Mouse (Mus musculus): Measurements from ENCODE around the gene Lats2.

Lats2 gene

DNA sequence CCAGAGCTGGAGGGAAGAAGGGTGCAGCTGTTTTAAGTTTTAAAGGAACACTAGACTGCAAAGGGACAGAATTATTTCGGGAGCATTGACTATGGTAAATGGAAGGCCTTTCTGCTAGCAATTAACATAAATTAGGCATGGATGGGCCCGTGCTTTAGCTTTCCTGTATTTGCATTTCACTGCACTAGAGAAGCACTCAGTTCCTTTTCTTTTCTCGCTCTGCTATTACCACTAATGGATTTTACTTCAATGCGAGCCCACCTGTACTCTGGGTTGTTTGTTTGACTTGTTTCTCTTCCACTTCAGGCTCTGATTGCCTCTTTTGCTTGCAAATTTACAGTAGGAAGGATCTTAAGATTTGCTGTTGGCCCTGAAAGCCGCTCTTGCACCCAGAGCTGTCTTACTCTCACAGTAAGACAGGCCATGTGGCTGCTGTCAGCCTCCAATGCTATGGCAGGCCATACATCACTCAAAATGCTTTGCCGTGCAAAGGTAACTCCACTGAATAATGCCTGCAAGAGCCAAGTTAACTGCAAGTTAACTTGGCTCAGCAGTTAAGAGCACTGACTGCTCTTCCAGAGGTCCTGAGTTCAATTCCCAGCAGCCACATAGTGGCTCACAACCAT, 25.4 kb downstream of the Lats2 start:
- WGBS, result 76% methylated on average over 6 of the region's 6 CpGs

DNA sequence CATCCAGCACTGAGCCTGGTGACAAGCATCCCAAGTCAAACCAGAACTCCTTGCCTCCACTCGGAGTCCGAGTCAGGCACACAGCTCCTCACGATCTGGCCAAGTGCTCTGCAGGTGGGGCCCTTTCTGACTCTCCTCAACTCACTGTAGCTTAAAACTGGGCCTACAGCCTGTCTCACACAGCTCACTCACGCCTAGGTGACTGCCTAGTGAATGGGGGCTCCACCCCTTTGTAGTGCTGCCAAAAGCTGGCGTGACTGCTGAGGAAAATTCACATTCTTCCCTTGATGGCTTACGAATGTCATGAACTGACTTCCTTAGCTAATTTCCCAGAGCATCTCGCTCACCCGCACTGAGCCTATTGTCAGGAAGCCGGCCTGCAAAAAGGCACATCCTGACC, 27.7 kb downstream of the Lats2 start:
- WGBS, result 69% methylated on average over 9 of the region's 9 CpGs

DNA sequence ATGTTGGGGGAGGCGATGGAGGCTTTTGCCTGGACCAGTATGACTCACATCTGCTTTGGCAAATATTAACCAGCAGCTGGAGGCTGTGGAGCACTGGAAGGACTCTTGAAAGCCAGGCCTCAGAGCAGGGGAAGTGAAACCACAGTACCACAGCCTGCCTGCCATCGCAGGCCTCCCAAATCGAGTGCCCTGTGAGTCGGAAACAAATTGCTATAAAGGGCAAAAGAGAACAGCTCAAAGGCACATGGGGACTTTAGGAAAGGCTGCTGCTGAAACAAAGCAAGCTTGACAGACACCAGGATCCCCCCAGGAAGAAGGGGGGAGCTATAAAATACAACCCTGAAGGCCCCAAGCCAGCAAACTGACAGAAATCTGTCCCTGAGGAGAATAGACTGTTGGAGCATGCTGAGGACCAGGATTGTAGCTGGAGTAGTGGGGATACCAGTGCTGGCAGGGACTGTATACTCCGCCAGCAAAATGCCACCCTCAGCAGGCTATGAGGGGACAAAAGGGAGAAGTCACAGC, 28.2 kb downstream of the Lats2 start:
- WGBS, result 62% methylated on average over 5 of the region's 5 CpGs

DNA sequence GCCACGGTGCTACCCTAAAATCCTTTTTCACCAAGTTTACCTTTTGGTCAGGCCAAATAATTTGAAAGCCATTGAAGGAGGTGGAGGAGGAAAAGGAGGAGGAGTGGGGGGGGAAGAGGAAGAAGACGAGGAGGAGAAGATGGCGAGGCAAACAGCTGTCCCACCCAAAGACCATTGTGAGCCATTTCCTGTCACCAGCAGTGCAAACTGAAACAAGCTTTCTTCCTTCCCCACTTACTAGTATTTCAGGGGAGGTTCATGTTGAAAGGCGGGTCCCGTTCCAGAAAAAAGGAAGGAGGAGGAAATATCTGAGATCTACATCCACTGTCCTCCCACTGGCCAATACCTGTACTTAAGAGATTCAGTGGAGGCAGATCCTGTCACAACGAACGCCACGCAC, 28.8 kb downstream of the Lats2 start:
- WGBS, result 74% methylated on average over 8 of the region's 8 CpGs

DNA sequence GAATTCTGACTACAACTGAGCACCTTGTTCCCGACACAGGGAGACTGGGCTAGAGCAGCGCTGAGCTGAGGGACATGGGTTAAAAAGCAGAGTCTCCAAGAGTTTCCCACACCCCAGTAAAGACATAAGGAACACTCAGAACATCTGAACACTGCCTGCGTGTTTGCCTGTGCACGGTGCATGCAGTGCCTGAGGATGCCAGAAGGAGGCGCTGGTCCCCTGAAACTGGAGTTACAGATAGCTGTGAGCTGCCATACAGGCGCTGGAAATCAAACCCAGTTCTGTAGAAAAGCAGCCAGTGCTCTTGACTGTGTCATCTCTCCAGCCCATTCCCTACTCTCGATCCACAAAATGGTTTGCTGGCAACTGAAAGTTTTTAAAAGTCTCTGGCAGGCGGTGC, 32.0 kb downstream of the Lats2 start:
- WGBS, result 86% methylated on average over 8 of the region's 8 CpGs

DNA sequence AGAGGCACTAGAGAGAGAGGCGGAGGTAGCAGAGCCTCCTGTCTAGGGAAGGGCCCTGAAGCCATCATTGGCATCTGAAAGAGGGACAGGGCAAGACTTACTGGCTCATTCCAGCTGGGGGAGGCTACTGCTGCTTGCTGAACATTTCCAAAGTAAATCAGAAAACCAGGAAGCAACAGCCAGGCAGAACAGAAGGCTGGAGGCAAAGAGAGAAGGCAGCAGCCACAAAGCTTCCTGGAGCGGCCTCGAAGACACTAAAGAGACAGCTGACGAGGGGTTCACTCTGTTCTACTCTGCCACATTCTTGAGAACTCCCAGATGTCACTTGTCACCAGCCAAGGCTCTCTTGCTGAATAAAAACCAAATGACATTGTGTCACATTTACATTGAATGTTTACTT, 33.7 kb downstream of the Lats2 start:
- 72% methylated on average over 4 of the region's 4 CpGs for WGBS

DNA sequence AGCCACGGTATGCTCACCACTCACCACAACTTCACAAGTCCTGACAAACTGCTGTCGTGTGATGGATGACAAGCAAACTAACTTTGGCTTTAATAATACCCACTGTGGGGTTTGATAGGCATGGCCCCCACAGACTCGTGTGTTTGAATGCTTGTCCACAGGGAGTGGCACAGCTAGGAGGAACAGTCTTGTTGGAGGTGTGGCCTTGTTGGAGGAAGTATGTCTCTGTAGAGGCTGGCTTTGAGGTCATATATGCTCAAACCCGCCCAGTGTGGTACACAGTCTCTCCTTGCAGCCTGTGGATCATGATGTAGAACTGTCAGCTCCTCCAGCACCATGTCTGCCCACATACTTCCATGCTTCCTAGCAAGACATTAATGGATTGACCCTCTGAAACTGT, 39.9 kb downstream of the Lats2 start:
- WGBS, result 86% methylated on average over 4 of the region's 4 CpGs

DNA sequence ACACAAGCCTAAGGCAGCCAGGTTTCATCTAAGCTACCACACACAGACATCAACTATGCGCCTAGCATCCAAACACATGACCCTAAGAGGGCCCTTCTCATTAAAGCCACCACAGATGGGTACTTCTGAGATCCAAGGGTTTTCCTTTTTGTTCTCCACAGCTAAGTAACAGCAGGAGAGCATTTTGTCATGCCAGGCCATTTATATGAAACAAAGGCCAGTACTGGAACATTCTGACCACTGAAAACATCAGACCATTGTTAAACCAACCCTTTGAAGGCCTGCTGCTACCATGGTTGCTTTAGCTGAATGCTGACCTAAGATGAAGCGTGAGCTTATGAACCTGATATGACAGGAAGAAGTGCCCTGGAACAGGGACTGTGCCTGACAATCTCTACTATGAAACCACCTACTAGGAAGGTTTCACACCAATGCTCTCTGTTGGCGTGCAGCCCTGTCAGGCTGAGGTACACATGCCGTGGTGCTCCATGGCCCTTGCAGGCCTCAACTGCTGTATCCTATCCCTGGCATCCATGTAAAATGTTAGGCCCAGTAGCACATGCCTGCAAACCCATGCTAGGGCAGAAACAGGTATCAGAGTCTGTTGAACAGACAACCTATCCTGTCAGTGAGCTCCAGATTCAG, 41.5 kb downstream of the Lats2 start:
- 75% methylated on average over 4 of the region's 4 CpGs for WGBS

DNA sequence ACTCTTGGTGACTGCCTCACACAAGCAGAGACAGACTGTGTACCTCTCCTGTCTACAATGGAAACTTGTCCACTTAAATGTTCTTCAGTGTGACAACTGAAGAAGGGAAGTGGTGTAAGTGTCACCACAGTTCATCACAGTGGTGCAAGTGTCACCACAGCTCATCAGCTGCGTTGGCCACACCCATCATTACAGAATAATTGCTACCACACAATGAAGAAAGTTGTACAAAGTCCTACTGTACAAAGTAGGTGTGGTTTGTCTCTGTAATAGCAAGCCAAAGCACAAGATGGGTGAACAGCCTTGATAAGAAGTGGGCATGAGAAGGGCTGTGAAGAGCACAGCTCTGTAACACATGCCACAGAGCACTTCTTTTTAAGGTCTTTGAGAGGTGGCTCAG, 45.3 kb downstream of the Lats2 start:
- WGBS, result 95% methylated on average over 1 of the region's 1 CpGs

DNA sequence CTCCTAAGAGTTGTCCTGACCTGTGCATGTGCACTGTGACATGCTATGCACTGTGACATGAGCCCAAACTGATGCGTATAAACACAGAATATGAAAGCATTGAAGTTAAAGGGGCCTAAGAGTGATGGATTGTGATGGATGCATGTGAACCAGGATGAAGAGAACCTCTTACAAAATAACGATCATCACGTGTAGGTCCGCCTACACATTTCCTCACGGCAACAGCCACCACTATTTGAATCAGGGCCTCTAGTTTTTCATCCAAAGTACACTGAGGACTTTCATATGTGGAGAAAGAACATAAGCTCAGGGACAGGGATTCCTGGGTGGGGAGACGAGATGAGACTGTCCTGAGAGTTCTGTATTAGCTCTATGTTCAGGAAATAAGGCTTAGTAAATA, 47.1 kb downstream of the Lats2 start:
- WGBS, result 70% methylated on average over 6 of the region's 6 CpGs

DNA sequence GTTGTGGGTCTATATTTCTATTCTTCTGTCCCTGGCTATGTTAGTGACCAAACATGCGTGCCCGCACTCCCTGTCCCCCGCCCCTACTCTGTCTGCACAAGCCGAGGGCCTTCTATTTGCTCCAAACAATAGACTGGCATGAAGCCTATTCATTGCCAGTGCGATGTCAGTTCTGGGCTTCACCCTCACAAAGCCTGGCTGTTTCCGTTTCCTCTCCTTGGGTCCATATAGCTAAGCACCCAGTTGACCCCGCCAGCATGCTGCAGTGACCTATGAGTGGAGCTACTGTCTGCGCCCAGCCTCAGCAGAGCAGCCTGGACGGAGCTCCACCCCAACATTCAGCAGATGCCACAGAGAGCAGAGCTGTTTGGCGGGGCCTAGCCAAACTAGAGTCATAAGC, 49.0 kb downstream of the Lats2 start:
- 66% methylated on average over 10 of the region's 10 CpGs for WGBS

DNA sequence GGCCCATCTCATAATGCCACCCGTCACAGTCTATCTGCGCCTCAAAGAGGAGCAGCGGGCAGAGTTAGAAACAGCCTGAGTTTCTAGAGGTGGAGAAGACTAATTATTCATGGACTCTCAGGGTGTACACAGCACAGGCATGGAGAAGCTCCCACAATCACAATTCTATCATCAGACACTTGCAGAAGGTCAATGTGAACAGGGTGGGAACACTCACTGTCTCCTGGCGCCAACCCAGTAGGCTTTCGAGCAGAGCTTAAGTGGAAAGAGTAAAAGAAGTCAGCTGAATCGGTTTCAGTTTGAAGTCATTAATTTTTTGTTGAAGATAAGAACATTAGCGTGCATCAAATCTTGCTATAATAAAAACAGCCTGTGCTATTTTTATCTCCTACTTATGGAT, 49.6 kb downstream of the Lats2 start:
- 78% methylated on average over 7 of the region's 7 CpGs for WGBS

DNA sequence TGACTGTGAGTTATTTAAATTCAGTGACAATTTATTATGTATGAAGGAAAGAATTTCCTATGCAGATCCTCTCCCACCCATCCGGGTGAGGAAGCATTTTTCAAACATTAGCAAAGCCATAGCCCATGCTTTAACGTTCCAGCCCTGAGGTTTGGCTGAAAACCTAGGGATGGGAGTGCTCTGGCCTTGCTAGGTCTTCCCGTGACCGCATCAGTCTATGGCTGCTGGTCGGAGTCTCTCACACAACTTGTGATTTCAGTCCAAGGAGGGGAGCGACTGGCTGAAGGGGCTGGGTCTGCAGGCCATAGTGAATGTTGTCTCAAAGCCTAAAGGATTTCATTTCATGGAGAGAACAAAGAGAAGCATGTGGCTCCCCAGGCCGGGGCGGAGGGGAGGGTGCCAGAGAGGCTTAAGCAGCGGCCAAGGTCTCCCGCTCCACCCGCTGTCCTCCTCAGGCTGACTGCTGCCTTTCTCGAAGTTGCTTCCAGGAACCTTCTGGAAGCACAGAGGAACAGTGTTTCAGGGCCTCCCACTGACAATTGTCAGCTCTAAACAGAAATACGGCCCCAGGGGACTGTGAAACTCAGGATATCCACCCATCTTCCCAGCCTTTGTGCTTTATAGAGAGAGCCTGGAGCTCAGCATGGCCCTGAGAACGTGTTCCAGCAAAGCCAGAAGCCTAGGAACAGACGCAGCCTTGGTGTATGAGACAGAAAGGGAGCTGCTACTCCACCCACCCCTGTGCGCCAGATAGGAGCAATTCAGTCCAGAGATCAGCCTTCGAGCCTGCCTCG, 50.9 kb downstream of the Lats2 start:
- WGBS, result 28% methylated on average over 18 of the region's 18 CpGs

DNA sequence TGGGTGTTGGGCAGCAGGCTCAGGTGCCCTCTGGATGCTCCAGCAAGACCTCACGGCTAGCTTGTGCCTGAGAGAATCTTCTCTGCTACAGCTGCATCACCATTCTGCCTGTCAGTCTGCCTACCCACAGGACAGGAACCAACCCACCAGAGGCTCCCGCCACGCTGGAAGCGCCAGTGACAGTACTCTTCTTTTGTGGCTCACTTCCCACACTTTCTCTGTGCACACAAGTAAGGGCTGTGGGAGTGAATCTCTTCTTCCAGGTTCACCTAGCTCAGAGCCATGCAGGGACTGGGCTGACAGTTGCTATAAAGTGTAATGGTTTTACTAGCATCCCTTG, 51.5 kb downstream of the Lats2 start:
- 28% methylated on average over 4 of the region's 4 CpGs for WGBS

DNA sequence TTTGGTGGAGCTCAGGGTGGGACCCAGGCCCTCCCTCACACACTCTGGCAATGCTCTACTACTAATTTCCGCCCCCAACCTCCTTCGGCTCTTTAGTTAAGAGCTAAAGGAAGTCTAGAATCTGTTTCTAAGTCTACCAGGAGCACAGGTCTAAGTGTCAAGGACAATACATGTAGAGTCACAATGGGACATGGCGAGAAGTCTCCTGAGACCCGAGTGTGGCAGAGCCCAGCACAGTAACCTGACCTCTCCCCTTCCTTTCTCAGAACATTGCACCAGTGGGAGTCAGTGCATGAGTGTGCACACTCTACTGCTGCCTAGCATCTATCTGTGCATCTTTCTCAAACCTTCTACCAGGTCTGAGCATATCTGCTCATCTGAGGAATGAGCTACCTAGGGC, 52.4 kb downstream of the Lats2 start:
- 77% methylated on average over 4 of the region's 4 CpGs for WGBS

DNA sequence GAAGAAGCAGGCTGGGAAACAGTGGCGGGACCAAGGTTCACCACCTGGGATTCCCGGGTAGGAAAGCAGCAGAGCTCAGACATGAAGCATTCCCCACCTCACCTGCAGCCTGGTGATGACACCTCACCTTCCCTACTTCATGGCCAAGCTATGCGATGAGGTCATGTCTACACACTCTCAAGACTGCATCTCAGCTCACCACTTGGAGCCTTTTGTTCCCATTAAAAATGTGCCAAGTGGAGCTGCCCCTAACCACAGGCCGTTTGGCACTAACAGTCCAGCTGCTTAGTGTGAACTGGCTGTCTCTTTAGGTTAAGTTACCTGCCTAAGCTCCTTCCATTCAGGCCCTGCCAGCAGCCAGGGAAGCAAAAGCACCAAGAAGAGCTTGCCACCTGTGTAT, 53.1 kb downstream of the Lats2 start:
- 84% methylated on average over 4 of the region's 4 CpGs for WGBS

DNA sequence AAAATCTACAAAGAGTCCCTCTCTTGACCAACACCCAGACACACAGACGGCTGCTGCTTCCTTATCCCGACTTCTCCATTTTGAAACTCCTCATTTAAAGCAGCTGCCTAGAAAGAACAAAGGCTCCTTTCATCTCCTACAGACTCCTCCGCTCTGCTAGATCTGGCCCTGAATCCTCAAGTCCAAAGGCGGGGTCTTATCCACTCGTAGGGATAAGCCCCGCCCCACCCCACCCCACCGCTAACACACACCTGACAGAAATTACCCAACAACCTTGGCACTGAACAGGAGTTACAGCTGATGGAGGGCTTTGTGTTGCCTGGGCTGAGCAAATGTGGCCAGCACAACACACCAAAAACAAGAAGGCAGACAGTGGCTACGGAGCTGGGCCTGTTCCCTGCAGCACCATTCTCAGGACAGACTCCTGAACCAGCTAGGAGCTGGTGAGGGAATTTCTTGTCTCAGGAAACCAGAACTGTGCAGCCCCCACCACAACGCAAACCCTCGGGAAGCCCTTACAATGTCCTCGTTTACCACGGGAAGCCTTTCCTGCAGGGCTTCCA, 56.2 kb downstream of the Lats2 start:
- WGBS, result 51% methylated on average over 12 of the region's 12 CpGs

DNA sequence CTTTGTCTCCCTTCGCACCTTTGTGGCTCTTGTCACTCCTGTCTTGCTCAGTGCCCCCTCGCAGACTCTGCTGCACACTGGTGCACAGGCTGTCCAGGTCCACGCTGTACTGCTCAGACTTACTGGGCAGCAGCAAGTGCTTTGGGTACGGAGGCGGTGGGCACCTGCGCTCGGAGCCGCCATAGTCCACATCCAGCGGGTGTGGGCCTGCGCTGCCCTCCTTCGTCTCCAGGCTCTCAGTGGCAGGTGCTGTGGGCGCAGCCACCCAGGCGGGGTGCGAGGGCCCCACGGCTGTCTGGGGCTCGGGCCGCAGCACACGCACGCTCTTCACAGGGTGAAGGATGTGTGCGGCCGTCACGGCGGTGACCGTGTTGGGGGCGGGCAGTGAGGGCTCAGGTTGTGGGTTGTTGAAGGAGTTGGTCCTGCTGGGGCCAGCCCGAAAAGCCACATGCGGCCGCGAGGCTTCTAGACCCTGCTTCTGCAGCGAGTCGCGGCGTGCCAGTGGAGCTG, 58.7 kb downstream of the Lats2 start:
- 98% methylated on average over 33 of the region's 33 CpGs for WGBS

DNA sequence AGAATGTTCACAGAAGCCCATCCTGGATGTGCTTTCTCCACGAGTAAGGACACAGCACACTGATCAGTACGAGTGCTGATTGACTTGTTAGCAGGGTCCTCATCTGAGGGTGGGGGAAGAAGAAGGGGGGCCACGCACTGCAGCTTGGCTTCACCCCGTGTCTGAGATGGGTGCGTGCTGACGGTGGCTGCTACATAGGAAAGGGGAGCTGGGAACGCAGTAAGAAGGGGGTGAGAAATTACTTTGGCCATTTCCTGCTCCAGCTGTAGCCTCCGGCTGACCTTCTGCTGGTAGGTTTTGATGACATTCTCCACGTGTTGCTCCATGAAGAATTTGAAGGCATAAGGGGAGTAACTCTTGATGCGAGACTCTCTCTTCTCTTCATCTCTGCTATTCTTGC, 59.2 kb downstream of the Lats2 start:
- 89% methylated on average over 10 of the region's 10 CpGs for WGBS

DNA sequence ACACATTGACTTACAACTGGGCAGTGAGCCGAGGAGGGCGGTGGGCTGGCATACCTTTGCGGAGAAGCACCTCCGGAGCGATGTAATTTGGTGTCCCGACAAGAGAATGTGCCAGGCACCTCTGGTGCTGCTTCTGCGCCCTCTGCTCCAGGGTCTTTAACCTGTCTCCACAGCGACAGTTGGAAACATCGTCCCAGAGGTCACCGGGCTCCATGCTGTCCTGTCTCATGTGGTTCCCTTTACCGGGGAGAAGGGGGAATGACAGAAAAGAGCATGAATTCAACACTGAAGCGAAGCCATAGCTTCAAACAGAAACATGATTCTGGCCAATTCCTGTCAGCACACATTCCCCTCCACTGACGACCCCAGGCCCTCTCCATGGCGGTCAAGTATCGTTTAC, 62.1 kb downstream of the Lats2 start:
- WGBS, result 96% methylated on average over 15 of the region's 15 CpGs

DNA sequence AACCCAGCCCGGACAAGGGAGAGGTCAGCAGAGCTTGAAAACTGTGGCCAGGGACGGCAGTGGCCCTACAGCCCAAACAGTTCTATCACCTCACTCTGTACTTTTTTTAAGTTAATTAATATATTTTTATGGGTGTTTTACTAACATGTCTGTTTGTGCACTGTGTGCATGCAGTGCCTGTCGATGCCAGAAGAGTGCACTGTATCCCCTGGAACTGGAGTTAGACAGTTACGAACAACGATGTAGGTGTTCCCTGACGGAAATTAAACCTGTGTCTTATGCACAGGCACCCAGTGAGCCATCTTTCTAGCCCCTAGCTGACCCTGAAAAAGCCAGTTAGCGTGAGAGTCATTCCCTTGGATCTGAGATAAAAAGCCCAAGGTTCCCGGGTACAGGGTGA, 62.6 kb downstream of the Lats2 start:
- 87% methylated on average over 8 of the region's 8 CpGs for WGBS

DNA sequence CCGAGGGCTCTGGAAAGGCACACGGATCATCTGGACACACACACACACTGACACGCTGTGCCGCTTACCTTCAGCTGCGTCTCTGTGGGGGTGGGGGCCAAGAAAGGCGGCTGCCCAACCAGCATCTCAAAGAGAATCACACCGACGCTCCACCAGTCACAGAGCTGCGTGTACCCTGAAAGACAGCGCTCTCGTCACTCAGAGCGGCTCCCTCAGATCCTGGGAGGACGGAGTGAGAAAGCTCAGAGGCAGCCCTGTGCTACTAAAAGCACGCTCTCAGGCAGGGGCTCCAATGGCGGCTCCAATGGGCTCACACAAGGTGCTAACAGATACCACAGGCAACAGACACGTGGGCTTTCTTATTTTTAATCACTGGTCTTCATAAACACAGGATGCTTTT, 63.9 kb downstream of the Lats2 start:
- WGBS, result 85% methylated on average over 16 of the region's 16 CpGs

Measured in cerebral cortex, adult 2 months (tissue).